Mouse (Mus musculus) kidney, postnatal 10 days (tissue): ENCODE data around the gene Pdzk1.

Experiments
- DNase-seq: peaks from one replicate; pipeline ENCODE4 v3.0.0; 2021; ENCODE audit warnings: mixed read lengths

Pdzk1 gene

GRCm38 (mm10) chr3:96838996-96839645, 10.0 kb downstream of the Pdzk1 start:
- no peak for DNase-seq

DNA sequence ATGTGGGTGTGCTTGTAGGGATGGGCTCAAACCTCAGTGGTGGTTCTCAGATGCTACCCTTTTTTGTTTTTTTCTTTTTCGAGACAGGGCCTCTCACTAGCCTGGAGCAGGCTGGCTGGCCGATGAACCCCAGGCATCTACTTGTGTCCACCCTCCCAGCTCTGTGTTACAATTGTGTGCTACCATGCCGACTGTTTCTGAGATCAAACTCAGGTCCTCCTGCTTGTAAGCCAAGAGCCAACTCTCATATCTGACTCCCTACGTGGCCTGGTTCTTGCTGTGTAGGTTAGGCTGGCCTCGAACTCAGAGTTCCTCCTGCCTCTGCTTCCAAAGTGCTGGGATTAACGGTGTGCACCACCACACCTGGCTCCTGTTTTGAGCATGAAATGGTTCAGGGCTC, 16.1 kb downstream of the Pdzk1 start:
- no peak for DNase-seq

DNA sequence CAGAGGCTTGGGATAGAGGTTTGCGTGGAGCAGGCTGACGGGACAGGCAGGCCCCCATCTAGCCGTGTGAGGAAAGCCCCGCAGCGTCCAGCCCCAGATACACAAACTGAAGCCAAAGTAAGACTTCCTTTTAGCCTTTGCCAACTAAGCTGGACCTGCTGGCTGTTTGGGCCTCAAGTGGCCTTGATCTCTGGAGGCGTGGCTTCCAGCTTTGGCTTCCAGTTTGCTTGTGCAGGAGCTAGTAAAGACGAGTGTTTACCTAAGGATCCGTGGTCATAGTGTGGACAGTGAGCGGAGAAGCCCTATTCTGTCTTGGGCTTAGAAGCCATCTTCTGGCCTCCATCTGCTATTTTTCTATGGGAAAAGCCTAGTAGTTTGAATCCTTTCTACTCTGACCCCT, 16.7 kb downstream of the Pdzk1 start:
- no peak for DNase-seq

- no peak for DNase-seq
Observed at GRCm38 (mm10) chr3:96846985-96847384, 17.9 kb downstream of the Pdzk1 start.

GRCm38 (mm10) chr3:96847661-96848060, 18.6 kb downstream of the Pdzk1 start:
- no peak for DNase-seq

DNA sequence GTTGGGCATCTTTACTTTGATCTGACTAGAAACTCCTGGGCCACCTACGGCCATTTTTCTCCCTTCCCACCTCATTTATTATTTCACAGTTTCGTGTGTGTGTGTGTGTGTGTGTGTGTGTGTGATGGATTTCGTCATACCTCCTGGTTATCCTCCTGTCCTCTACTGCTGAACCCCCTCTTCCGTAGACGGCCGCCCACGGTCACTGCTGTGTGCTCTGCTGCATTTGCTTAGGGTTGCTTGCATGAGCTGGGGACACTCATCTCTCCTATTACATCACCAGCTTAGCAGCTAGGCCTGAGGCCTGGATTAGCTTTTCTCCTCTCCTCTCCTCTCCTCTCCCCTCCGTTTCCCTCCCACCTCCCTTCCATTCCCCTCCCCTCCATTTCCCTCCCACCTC, 19.4 kb downstream of the Pdzk1 start:
- no peak for DNase-seq

- DNase-seq = no peak
Observed at GRCm38 (mm10) chr3:96849168-96849727, 20.2 kb downstream of the Pdzk1 start.

- DNase-seq = no peak
Observed at GRCm38 (mm10) chr3:96852561-96852960, 23.5 kb downstream of the Pdzk1 start.

- DNase-seq = no peak
Observed at GRCm38 (mm10) chr3:96854376-96854775, 25.3 kb downstream of the Pdzk1 start.

GRCm38 (mm10) chr3:96855833-96856232, 26.7 kb downstream of the Pdzk1 start:
- DNase-seq = no peak

DNA sequence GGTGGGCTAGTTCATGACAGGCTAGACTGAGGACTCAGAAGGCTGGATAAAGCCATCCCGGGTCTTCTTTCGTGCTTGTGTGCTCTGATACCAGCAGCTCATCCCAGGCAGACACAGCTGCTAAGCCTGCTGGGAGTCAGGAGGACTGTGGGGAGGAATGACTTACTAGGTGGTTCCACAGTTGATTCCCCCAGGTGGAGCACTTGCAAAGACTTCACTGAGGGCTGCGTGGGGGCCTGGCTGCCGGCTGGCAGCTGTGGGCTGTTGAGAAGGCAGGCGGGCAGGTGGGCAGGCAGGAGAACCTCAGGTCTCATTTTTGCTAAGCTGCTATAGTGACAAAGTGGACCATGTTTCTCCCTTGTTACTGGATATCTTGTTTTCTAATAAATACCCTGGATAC, 31.4 kb downstream of the Pdzk1 start:
- DNase-seq = no peak

GRCm38 (mm10) chr3:96867863-96868262, 38.8 kb downstream of the Pdzk1 start:
- no peak for DNase-seq

- DNase-seq = no peak
Observed at GRCm38 (mm10) chr3:96868566-96868965, 39.5 kb downstream of the Pdzk1 start.

DNA sequence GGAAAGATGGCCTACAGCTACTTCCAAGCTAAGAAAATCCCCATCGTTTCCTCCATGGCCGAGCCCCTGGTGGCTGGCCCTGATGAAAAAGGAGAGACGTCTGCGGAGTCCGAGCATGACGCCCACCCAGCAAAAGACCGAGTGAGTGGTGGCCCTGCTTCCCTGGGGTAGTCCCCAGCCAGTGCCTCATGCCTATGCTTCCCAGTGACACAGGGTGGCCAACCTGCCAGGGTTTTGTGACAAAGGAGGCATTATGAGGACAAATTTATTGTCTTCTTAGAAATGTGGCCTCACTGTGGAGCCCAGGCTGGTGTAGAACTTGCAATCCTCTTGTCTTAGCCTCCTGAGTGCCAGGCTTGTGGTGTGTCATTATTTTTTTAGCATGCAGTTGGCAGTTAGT, 40.0 kb downstream of the Pdzk1 start:
- DNase-seq = no peak

DNA sequence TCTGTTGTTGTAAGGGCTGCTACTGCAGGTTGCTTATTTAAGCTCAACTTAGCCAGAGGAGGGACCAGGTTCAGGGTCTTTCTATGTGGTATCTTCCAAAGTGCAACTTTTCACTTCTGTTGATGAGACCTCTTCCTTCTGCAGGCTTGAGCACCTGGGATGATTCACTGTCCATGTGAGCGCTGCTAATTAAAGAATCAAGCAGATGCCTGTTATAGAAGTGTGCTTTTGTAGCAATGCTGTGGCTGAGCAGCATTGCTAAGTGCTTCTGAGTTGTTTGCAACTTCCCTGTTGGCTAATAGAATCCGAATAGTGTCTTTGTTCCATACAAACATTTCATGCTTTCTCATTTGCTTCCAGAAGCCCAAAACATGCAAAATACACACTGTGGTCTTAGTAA, 41.2 kb downstream of the Pdzk1 start:
- no peak for DNase-seq

DNA sequence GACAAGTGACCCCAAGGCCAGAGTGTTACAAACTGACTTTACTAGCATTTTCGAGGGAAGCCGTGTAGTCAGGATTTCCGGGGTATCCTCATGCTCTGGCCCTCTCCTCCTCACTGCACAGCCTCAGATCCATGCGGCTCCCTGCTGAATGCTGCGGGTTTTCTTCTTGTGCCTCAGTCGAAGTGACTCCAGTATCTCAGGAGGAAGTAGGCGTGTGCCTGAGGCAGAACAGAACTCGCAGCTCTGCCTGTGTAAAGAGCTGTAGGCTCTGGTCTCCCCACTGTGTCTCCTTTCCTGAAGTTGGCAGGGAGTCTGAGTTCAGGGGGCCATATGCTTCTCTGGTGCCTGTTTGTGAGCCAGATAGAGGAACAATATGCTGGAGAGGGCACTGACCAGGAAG, 42.0 kb downstream of the Pdzk1 start:
- DNase-seq = no peak

DNA sequence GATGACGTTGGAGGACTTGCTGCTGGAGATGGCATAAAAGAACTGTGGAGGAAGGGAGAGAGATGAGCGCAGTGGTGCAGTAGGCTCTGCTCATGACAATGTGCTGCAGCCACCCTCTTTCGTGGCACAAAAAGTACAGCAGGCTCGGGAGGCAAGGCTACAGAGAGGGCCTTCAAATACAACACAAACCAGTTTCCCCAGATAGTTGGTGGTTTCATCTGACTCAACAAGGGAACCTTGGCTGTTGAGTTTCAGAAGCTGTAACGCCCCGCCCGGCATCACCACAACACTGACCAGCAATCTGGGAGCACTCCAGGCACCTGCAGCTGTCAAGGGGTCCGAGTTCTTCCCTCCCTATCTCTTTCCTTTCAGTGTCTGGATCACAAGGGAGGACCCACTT, 43.4 kb downstream of the Pdzk1 start:
- DNase-seq = no peak

- DNase-seq = peak; percentile 30
Observed at GRCm38 (mm10) chr3:96874808-96875571, 45.9 kb downstream of the Pdzk1 start.

- DNase-seq = no peak
Observed at GRCm38 (mm10) chr3:96879536-96879935, 50.5 kb downstream of the Pdzk1 start.

DNA sequence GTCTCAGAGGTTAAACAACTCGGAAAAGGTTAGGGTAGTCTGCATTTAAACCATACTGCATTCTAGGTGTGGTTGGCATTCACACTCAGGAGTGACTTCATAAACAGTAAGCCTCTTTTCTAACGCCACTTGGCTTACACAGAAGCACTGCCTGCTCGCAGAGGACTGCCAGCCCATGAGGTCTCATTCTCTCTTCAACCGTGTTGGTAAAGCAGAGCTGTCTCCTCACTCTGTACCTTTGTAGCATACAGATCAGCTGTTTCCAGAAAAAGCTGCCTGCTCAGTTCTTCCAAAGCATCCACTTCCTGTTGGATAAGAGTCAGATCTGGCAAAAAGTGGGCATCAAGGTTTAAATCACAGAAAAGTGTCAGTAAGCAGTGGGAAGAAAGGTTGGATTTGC, 51.3 kb downstream of the Pdzk1 start:
- DNase-seq = no peak

DNA sequence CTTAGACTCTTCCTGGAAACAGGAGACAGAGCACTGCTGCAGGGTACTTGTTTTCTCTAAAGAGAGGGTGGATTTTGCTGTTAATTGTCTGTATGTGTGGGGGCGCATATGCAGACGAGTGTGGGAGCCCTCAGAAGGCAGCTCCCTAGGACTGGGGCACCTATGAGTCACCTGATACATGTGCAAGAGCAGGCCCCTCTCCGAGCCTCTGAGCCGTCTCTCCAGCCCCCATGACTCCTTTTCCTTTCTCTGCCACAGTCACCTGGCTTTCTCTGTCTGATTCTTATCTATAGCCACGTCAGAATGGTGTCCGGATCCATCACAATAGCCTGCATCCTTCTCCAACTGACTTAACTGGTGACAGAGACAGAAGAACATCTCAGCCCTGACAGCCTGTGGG, 52.5 kb downstream of the Pdzk1 start:
- no peak for DNase-seq

DNA sequence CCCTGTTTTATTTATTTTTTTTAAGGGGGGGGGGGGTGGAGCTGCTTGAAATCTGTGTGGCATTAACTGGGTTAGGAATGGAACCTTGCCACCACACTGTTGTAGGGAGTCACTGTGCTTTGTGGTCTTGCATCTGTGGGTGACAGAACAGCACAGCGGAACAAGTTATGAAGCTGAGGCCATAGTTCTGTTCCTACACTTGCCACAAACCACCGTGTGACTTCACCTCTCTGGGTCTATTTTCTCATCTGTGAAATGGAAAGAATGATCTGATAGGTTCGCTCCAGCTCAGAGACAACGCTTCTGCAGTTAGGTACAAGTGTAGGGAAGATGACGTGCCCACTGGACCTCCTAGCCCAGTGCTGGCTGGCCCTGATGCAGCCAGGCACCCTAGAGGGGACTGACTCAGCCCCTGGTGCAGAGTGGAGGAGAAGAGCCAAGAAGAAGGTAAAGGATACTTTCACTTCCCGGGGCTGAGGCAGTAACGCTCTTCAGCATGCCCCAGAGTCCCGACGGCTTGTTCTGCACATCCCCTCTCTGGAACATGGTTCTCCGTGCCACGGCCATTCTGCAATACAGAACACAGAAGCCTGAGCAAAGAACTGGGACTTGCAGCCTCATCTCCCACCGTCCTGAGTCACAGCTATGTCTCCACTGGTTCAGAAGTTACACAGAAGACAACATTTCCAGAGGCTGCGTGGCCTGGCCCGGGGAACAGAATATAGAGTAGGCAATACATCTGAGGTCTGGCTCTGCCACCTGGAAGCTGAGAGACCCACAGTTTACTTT, 53.2 kb downstream of the Pdzk1 start:
- no peak for DNase-seq

GRCm38 (mm10) chr3:96883690-96884089, 54.6 kb downstream of the Pdzk1 start:
- no peak for DNase-seq
